Mouse (Mus musculus): ENCODE data around the gene Kcnn1. TPM values are rescaled to one million over a fixed set of nuclear protein-coding genes. Genes with fewer than 3 reads are reported as not detected.
A peak's percentile ranks its signal among the peaks of the same experiment; 100 is the strongest.

Kcnn1 gene
- polyA plus RNA-seq, 1 experiment from 2014 or later, result 8.0 TPM

DNA sequence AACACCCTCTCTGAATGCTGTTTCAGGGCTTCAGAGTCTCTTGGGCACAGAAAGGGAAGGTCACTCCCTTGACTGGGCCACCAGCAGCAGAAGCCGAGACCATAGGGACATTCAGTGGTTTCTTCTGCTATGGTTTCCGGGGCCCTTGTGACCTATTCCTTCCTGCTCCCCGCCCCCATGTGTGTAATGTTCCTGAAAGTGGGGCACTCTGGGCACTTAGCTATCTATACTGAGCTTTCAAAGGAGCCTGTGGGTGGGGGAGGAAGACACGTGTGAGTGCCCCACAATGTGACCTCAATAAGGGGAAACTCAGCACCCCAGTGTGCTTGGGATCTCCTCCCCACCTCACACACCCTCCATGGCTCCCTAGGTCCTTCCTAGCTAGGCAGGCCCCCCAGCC is 56.5 kb downstream of the Kcnn1 start:
- DNase-seq (ENCODE audit: low read depth, low spot score) (no peak), ATAC-seq (no peak)
- in situ Hi-C loops (cut with MboI; ENCODE audit: low pct_unique_long_range_greater_than_20kb), result no loop called here
- CTCF ChIA-PET, result interaction anchor here (1.9 kb wide), 1 partner anchor 15 kb away, joined by 7 read pairs; no protein-coding TSS in a partner anchor
- no peaks in the 10 kb centered on the region for H3K27me3 ChIP-seq
- no peak for TF ChIP-seq CTCF (IDR thresholded peaks at IDR 0.05)
- POLR2A ChIA-PET, result no interaction called here

DNA sequence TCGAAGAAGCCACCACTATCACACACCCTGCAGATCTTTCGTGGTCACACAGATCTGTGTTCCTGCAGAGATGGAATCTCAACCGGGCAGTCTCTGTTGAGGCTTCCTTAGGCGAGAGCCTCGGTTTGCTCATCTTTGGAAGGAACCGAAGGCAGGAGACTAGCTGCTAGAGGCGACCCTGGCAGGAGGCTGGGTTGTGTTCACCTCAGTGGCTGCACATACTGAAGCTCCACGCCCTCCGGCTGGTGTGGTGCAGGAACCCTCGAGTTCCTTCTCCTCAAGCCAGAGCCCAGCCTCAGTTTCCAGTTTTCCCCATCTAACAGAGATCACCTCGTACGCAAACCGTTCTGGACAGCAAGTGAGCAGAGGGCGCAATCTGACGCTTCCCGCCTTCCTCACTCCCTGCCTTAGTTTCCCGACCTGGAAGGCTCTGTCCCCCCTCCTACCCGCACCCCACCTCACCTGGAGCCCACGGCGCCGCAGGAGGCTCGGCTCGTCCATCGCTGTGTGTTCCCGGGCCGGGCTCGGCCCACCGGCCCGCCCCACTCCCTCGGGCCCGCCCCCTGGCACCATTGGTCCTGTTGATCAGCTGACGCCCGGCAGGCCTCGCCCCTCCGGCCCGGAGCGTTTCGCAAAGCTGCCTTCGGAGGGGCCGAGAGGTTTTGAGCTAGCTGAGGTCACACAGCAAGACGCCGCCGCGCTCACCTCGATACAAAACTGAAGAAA is 58.4 kb downstream of the Kcnn1 start, which contains the start of gene Mast3:
Mast3 (minus strand) TSS at position 574 of the 726 bp plus-strand sequence.
- DNase-seq (ENCODE audit: low read depth, low spot score) (no peak), ATAC-seq (peak; percentile 69)
- TF ChIP-seq CTCF (IDR thresholded peaks at IDR 0.05), result no peak
- in situ Hi-C loops (cut with MboI; ENCODE audit: low pct_unique_long_range_greater_than_20kb), result no loop called here
- CTCF ChIA-PET, result interaction anchor here (1.2 to 1.9 kb wide), 3 partner anchors 14 to 35 kb away, joined by 3 to 7 read pairs (median 3); partner anchors contain the start of gene Arrdc2
- H3K27me3 ChIP-seq, result no peaks in the 10 kb centered on the region
- POLR2A ChIA-PET, result interaction anchor here (1.1 to 2.0 kb wide), 2 partner anchors 13 to 81 kb away, joined by 3 to 11 read pairs; partner anchors contain the start of gene Pde4c

DNA sequence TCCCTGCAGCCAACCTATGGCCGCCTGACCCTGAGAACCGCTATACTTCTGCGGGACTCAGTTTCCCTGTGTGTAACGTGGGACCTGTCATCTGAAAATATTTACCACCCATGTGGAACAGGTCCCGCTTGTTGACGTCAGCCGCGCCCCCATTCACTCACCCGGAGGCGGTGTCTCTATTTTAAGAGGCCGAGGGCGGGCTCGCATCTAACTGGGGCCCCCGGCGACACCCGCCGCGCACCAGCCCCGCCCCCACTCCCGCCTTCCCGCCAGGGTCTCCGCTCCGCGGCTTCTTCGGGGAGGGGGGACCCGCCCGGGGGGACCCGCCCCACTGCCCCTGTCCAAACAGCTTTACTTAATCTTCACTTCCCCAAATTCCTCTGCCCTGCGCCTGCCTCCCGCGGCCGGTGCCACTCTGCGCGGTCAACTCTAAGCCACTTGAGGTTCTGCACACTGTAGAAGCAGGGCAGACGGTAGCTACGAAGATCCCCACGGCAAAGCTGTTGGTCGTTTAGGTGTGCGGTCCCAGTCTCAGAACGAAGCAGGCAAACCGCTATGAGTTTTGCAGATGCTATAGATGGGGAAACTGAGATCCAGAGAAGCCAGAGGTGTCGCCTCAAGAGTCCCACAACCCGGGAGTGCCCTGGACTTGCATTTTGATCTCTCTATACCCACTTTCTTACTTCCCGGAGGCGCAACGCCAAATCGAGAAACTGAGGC is 59.1 kb downstream of the Kcnn1 start:
- H3K27me3 ChIP-seq, result no peaks in the 10 kb centered on the region
- ChIA-PET POLR2A (interaction anchor here (1.1 to 2.0 kb wide), 2 partner anchors 12 to 80 kb away, joined by 3 to 11 read pairs; partner anchors contain the start of gene Pde4c), CTCF (interaction anchor here (1.2 kb wide), 1 partner anchor 36 kb away, joined by 3 read pairs; the partner anchor contains the start of gene Arrdc2)
- ATAC-seq, result no peak
- in situ Hi-C loops (cut with MboI; ENCODE audit: low pct_unique_long_range_greater_than_20kb), result no loop called here
- no peak for DNase-seq (ENCODE audit: low read depth, low spot score)
- TF ChIP-seq CTCF (IDR thresholded peaks at IDR 0.05), result no peak

DNA sequence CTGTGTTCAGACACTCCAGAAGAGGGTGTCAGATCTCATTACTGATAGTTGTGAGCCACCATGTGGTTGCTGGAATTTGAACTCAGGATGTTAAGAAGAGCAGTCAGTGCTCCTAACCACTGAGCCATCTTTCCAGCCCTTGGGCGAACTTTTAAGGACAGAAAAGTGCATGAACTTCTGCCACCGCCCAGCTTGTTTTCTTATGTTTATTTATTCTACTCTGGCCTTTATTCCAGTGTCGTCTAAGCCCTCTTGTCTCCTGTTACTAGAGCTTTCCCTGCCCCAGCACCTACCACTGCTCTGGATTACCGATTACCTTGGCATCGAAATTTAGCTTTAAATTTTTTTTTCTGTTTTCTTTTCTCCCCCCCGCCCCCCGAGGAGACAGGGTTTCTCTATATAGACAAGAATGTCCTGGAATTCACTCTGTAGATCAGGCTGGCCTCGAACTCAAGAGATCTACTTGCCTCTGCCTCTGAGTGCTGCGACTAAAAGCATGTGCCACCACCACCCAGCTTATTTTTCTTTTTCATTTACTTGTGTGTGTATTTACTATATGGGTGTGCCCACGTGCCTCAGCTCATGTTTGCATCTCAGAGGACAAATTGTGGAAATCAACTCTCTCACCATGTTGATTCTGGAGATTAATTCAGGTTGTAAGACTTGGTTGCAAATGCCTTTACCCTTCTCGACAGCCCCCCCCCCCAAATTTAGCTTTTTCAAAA is 60.1 kb downstream of the Kcnn1 start:
- TF ChIP-seq CTCF (IDR thresholded peaks at IDR 0.05), result no peak
- POLR2A ChIA-PET, result interaction anchor here (2.0 kb wide), 1 partner anchor 11 kb away, joined by 11 read pairs; no protein-coding TSS in a partner anchor
- in situ Hi-C loops (cut with MboI; ENCODE audit: low pct_unique_long_range_greater_than_20kb), result no loop called here
- no peak for DNase-seq (ENCODE audit: low read depth, low spot score)
- CTCF ChIA-PET, result no interaction called here
- no peaks in the 10 kb centered on the region for H3K27me3 ChIP-seq
- no peak for ATAC-seq

DNA sequence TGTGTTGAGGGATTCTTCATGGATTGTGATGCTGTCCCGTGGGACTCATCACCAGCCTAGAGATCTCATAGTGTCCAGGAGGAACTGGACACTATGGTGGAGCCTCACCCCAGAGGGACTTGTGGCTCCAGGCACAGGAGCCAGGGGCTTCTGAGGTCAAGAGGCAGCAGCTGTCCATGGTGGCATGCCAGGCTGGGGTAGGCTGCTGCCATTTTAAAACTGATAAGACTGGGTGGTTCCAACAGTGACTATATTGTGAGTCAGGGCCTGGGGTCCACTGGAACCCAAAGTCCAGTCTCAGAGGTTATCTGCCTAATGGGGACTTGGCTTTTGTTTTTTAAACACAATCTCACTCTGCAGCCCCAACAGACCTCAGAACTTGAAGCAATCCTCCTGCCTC is 61.2 kb downstream of the Kcnn1 start:
- in situ Hi-C loops (cut with MboI; ENCODE audit: low pct_unique_long_range_greater_than_20kb), result no loop called here
- no peak for TF ChIP-seq CTCF (IDR thresholded peaks at IDR 0.05)
- no peak for DNase-seq (ENCODE audit: low read depth, low spot score)
- no peaks in the 10 kb centered on the region for H3K27me3 ChIP-seq
- ChIA-PET CTCF (no interaction called here), POLR2A (no interaction called here)
- no peak for ATAC-seq

DNA sequence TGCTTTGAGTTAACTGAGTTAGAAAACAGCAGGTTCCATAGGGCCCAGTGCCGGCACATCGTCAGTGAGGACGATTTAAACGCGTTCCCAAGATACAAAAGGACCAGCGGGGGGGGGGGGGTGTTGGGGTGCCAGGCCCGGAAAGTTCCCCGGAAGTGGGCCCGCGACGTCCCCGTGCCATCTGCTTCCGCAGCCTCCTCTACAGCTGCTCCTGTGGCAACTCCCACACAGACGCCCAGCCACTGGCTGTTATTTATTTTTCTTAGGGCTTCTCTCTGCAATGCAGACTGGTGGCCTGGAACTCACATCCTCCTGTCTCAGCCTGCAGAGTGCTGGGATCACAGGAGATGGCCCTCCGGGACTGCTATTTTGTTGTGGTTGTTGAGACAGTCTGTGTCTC is 61.9 kb downstream of the Kcnn1 start:
- DNase-seq (ENCODE audit: low read depth, low spot score), result no peak
- POLR2A ChIA-PET, result no interaction called here
- H3K27me3 ChIP-seq, result no peaks in the 10 kb centered on the region
- no peak for TF ChIP-seq CTCF (IDR thresholded peaks at IDR 0.05)
- ATAC-seq, result no peak
- in situ Hi-C loops (cut with MboI; ENCODE audit: low pct_unique_long_range_greater_than_20kb), result no loop called here
- CTCF ChIA-PET, result no interaction called here

DNA sequence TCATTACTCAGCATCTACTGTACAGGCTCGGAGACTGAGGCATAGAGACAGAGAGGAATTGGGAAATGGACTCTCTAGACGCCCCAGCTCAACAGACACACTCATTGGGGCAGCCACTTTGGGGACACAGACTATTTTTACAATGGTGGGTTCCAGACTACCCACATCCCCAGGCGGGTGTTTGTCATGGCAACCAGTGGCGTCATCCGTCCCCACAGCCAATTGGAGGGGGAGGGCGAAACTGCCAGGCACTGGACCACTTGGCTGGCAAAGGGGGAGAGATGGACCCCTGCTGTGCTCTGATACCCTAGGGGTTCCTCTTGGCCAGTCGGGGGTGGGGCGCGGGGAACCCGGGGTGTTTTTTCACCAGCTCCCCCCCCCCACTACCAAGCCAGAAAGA is 62.4 kb downstream of the Kcnn1 start:
- no peak for ATAC-seq
- no peak for DNase-seq (ENCODE audit: low read depth, low spot score)
- H3K27me3 ChIP-seq, result no peaks in the 10 kb centered on the region
- CTCF ChIA-PET, result interaction anchor here (0.6 kb wide), 1 partner anchor 8 kb away, joined by 3 read pairs; the partner anchor contains the start of gene Il12rb1
- POLR2A ChIA-PET, result no interaction called here
- in situ Hi-C loops (cut with MboI; ENCODE audit: low pct_unique_long_range_greater_than_20kb), result no loop called here
- no peak for TF ChIP-seq CTCF (IDR thresholded peaks at IDR 0.05)

DNA sequence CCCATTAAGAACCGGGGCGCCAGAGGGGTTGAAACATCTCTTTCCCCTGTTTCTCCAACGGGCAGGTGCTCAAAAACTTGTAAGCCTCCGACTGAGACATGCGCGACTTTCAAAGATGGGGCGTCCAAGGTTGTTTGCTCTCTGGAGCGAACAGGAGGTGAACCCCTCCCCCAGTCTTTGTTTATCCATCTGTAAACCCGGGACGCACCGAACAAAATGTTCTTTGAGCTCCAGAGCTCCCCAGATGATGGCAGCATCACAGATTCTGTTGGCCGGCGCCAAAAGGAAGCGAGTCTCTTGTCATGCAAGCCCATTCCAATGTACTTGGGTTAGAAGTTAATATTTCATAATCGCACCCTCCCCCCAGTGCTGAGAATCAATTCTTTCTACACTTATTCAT is 64.8 kb downstream of the Kcnn1 start:
- ATAC-seq (no peak), DNase-seq (ENCODE audit: low read depth, low spot score) (no peak)
- no peak for TF ChIP-seq CTCF (IDR thresholded peaks at IDR 0.05)
- ChIA-PET POLR2A (no interaction called here), CTCF (no interaction called here)
- in situ Hi-C loops (cut with MboI; ENCODE audit: low pct_unique_long_range_greater_than_20kb), result no loop called here
- H3K27me3 ChIP-seq, result no peaks in the 10 kb centered on the region

DNA sequence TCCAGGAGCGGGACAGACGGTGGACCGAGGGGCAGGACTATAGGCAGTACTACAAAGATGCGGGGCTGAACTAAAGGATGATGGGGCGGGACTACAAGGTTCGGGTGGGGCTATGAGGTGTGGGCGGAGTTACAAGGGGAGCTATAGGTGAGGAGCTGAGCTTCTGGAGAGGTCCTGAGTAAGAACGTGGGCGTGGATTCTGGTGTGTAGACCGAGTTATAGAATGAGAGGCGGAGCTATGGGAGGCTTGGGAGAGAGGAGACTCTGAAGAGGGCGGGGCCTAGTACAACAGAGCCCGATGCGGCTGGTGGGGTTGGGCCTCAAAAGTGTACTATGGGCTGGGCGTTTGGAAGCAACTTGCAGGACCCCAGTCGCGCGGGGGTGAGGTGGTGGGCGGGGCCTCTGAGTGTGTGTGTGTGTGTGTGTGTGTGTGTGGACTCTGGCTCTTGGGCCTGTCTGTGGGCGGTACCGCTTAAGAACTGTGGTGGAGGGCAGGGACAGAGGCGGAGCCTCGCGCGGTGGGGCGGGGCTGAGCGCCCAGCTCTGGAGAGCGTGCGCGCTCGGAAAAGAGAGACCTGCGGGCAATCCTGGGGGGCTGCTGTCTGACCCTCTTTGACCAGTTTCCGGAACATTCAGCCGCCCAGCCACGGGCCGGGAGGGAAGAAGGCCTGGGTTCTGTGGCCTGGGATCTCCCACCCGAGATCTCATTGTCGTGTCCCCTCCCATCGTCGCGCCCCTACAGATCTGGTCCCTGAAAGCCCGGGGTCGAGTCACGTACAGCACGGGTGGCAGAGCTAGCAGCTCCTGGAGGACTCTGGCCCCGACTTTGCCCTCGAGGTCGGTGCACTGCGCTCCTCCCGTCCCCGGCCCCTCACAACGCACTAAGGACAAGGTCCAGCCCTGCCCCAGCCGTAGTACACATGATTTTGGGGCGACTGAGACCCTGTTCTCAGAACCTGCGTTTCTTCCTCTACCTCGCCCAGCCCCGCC is 65.7 kb downstream of the Kcnn1 start:
- DNase-seq (ENCODE audit: low read depth, low spot score) (peak; percentile 68), ATAC-seq (peak; percentile 67)
- POLR2A ChIA-PET, result no interaction called here
- in situ Hi-C loops (cut with MboI; ENCODE audit: low pct_unique_long_range_greater_than_20kb), result no loop called here
- CTCF ChIA-PET, result interaction anchor here (0.9 kb wide), 1 partner anchor 35 kb away, joined by 3 read pairs; no protein-coding TSS in a partner anchor
- H3K27me3 ChIP-seq, result no peaks in the 10 kb centered on the region
- no peak for TF ChIP-seq CTCF (IDR thresholded peaks at IDR 0.05)
